9 mouse cellular contexts compared by ENCODE assay signal in genomic region chr8:80922642-80923041, GRCm38 (mm10). TPM values are rescaled to one million over a fixed set of nuclear protein-coding genes. Genes with fewer than 3 reads are reported as not detected.
DNase-seq lines count a peak whose midpoint lies in the region; ATAC-seq lines count a peak whose summit lies in the region.
"Had no signal": no experiment of that assay in that cellular context is flagged by ENCODE, and none has a peak within 500 bp of the region (broad histone marks: within the 10 kb centered on the region; RNA-seq: fewer than 3 reads in every experiment).

No protein-coding gene starts in this region.

- H3K4me2 ChIP-seq in forebrain, embryonic 15.5 days (replicated peaks) = no peak overlapping the region
- H3K4me2 ChIP-seq in forebrain, embryonic 12.5 days = no peak overlapping the region
- H3K4me2 ChIP-seq: liver, embryonic 13.5 days had no signal

- ATAC-seq in forebrain, embryonic 15.5 days (replicated peaks) = peak; percentile 86
- ATAC-seq in forebrain, embryonic 12.5 days (ENCODE audit: low FRiP score) = no peak

- intact Hi-C loops in gastrocnemius, postnatal 36 days (cut with DNase I) = no loop called here

- H3K4me3 ChIP-seq in forebrain, embryonic 15.5 days = no peak overlapping the region
- H3K4me3 ChIP-seq in forebrain, embryonic 12.5 days (replicated peaks) = no peak overlapping the region
- H3K4me3 ChIP-seq: liver, embryonic 13.5 days had no signal

- no peaks in the 10 kb centered on the region for H3K9me3 ChIP-seq in forebrain, embryonic 15.5 days
- no peaks in the 10 kb centered on the region for H3K9me3 ChIP-seq in forebrain, embryonic 12.5 days
- H3K9me3 ChIP-seq: liver, embryonic 13.5 days had no signal

- H3K27ac ChIP-seq in forebrain, embryonic 15.5 days (replicated peaks) = peak overlapping the region; percentile 11; the same call in 1 of the 2 replicates
- H3K27ac ChIP-seq in forebrain, embryonic 12.5 days = no peak overlapping the region
- H3K27ac ChIP-seq: liver, embryonic 13.5 days had no signal

- peak; percentile 33 for DNase-seq in cerebellum, adult 11 months
- peak; percentile 70 to 74 for DNase-seq in gastrocnemius, postnatal 36 days
- DNase-seq in kidney, adult 9 months = peak; percentile 67
- DNase-seq in lung, adult 18-20 months = peak; percentile 68 to 80
- DNase-seq in right cerebral cortex, postnatal 14 days = peak; percentile 28
- no peak for DNase-seq in thymus, adult 18-20 months
- DNase-seq: liver, embryonic 13.5 days had no signal

- no peak overlapping the region for H3K9ac ChIP-seq in forebrain, embryonic 15.5 days (replicated peaks)
- H3K9ac ChIP-seq in forebrain, embryonic 12.5 days = no peak overlapping the region
- H3K9ac ChIP-seq: liver, embryonic 13.5 days had no signal

- H3K4me1 ChIP-seq in forebrain, embryonic 15.5 days = peaks cover 8% of the 10 kb centered on the region; the same call in 1 of the 2 replicates
- H3K4me1 ChIP-seq in forebrain, embryonic 12.5 days = no peaks in the 10 kb centered on the region
- H3K4me1 ChIP-seq: liver, embryonic 13.5 days had no signal

- no peaks in the 10 kb centered on the region for H3K36me3 ChIP-seq in forebrain, embryonic 15.5 days
- no peaks in the 10 kb centered on the region for H3K36me3 ChIP-seq in forebrain, embryonic 12.5 days (replicated peaks)
- H3K36me3 ChIP-seq: liver, embryonic 13.5 days had no signal

- H3K27me3 ChIP-seq in forebrain, embryonic 15.5 days = no peaks in the 10 kb centered on the region
- no peaks in the 10 kb centered on the region for H3K27me3 ChIP-seq in forebrain, embryonic 12.5 days
- H3K27me3 ChIP-seq: liver, embryonic 13.5 days had no signal

- WGBS in forebrain, embryonic 15.5 days = 32% methylated on average over 6 of the region's 6 CpGs
- 76% methylated on average over 6 of the region's 6 CpGs for WGBS in forebrain, embryonic 12.5 days

RNA-seq across cellular contexts. Expression of gene Gab1, which starts 42.3 kb away (rescaled TPM):
- polyA plus RNA-seq in forebrain, embryonic 15.5 days (2015; fragmentation: Nextera tagmentation; extraction: Ambion mirVana) = 12.0 and 13.6 TPM in 2 replicates
- polyA plus RNA-seq in forebrain, embryonic 12.5 days (2016; fragmentation: Nextera tagmentation; extraction: Ambion mirVana) = 15.3 and 15.6 TPM in 2 replicates
- 1 to 10 TPM; 8.2 to 9.9 TPM for total RNA-seq in gastrocnemius, postnatal 36 days (2021)

Comparison
In these comparisons a context has a peak if more than half of its experiments do, and no peak if none do; other contexts are left out.
1. DNase-seq: peak in cerebellum, adult 11 months (single experiment), gastrocnemius, postnatal 36 days (2 of 2), kidney, adult 9 months (single experiment), lung, adult 18-20 months (2 of 2) and right cerebral cortex, postnatal 14 days (single experiment); none in thymus, adult 18-20 months (0 of 2).